Mouse (Mus musculus): ENCODE measurements around the gene Commd2. TPM values are rescaled to one million over a fixed set of nuclear protein-coding genes. Genes with fewer than 3 reads are reported as not detected.

Commd2 gene
- total and polyA plus RNA-seq, 3 experiments, result 35.3 to 65.3 (median 53.2) TPM

- no peak for TF ChIP-seq UBTF (IDR thresholded peaks at IDR 0.05; ENCODE audit: low read depth, low read length)
- TF ChIP-seq HCFC1 (IDR thresholded peaks at IDR 0.05; ENCODE audit: low read depth, low read length), result no peak
- no peak for TF ChIP-seq ZNF384 (IDR thresholded peaks at IDR 0.05; ENCODE audit: low read depth, low read length)
- TF ChIP-seq RCOR1 (conservative IDR thresholded peaks at IDR 0.05; ENCODE audit: low read depth, low read length), result no peak
- no peak for TF ChIP-seq RAD21 (IDR thresholded peaks at IDR 0.05; ENCODE audit: low read depth, low read length)
- no peak for TF ChIP-seq JUND (conservative IDR thresholded peaks at IDR 0.05; ENCODE audit: low read depth, low read length)
- TF ChIP-seq CHD1 (IDR thresholded peaks at IDR 0.05; ENCODE audit: low read depth, low read length), result no peak
- TF ChIP-seq BHLHE40 (IDR thresholded peaks at IDR 0.05; ENCODE audit: low read depth, low read length), result no peak
- TF ChIP-seq TBP (conservative IDR thresholded peaks at IDR 0.05; ENCODE audit: low read depth, low read length), result no peak
- TF ChIP-seq POLR2AphosphoS2 (IDR thresholded peaks at IDR 0.05; ENCODE audit: low read depth, low read length), result no peak
- no peak for DNase-seq (ENCODE audit: extremely low read depth)
- H3K9me3 ChIP-seq (replicated peaks; ENCODE audit: low read length), result no peaks in the 10 kb centered on the region
- H3K4me3 ChIP-seq (replicated peaks in 1 of 3; ENCODE audit: low read depth in 2 of 3, low read length in 2 of 3, poor library complexity in 1 of 3), result no peak overlapping the region
- dilution Hi-C loops (cut with MboI; ENCODE audit: extremely low pct_ligation_motif_present, extremely low pct_unique_long_range_greater_than_20kb, low sequenced_read_pairs) (no loop called here), in situ Hi-C loops (cut with MboI; ENCODE audit: low pct_ligation_motif_present, low pct_unique_long_range_greater_than_20kb, low sequenced_read_pairs) (loop anchor here (25.0 kb wide), 1 partner anchor 340 kb away; no protein-coding TSS in a partner anchor)
- H3K9ac ChIP-seq (ENCODE audit: insufficient read depth, low read depth), result no peak overlapping the region
- no peaks in the 10 kb centered on the region for H3K36me3 ChIP-seq (replicated peaks in 1 of 2; ENCODE audit: control insufficient read depth in 1 of 2, insufficient read depth in 1 of 2, low read length in 1 of 2)
- no peaks in the 10 kb centered on the region for H3K27me3 ChIP-seq (replicated peaks)
- H3K4me2 ChIP-seq (ENCODE audit: insufficient read depth, low read depth, poor library complexity, severe bottlenecking), result no peak overlapping the region
- no peaks in the 10 kb centered on the region for H3K79me2 ChIP-seq (replicated peaks; ENCODE audit: control insufficient read depth, extremely low read depth, insufficient read depth, poor library complexity, severe bottlenecking)
- H3K4me1 ChIP-seq (ENCODE audit: control insufficient read depth in 1 of 2, insufficient read depth in 2 of 2), result peaks cover 0 to 3% of the 10 kb centered on the region in 2 experiments; a peak in 1 of 4 replicates
- no peak overlapping the region for H3K27ac ChIP-seq (ENCODE audit: insufficient read depth, low read depth)
These were observed 48.9 kb downstream of the Commd2 start for GRCm38 (mm10) chr3:57602610-57603009.

- H3K4me2 ChIP-seq (ENCODE audit: insufficient read depth, low read depth, poor library complexity, severe bottlenecking), result no peak overlapping the region
- no peak overlapping the region for H3K27ac ChIP-seq (ENCODE audit: insufficient read depth, low read depth)
- H3K36me3 ChIP-seq (replicated peaks in 1 of 2; ENCODE audit: control insufficient read depth in 1 of 2, insufficient read depth in 1 of 2, low read length in 1 of 2), result no peaks in the 10 kb centered on the region
- no peak for DNase-seq (ENCODE audit: extremely low read depth)
- no peak overlapping the region for H3K9ac ChIP-seq (ENCODE audit: insufficient read depth, low read depth)
- H3K4me1 ChIP-seq (ENCODE audit: control insufficient read depth in 1 of 2, insufficient read depth in 2 of 2), result no peaks in the 10 kb centered on the region
- TF ChIP-seq MAX (IDR thresholded peaks at IDR 0.05; ENCODE audit: low read length) (no peak), KAT2A (IDR thresholded peaks at IDR 0.05; ENCODE audit: insufficient replicate concordance, low read length) (no peak), ZMIZ1 (IDR thresholded peaks at IDR 0.05; ENCODE audit: low read depth, low read length) (no peak), JUN (IDR thresholded peaks at IDR 0.05; ENCODE audit: insufficient read depth, low read depth, low read length) (no peak), CHD2 (IDR thresholded peaks at IDR 0.05; ENCODE audit: low read length) (no peak), ELF1 (IDR thresholded peaks at IDR 0.05; ENCODE audit: low read depth, low read length) (no peak), MEF2A (IDR thresholded peaks at IDR 0.05; ENCODE audit: borderline replicate concordance, low read depth, low read length) (no peak), USF2 (conservative IDR thresholded peaks at IDR 0.05; ENCODE audit: low read depth, low read length) (no peak), ZNF384 (IDR thresholded peaks at IDR 0.05; ENCODE audit: low read depth, low read length) (no peak), E2F4 (IDR thresholded peaks at IDR 0.05; ENCODE audit: insufficient replicate concordance, low read depth, low read length) (no peak), MYC (IDR thresholded peaks at IDR 0.05; ENCODE audit: low read depth, low read length) (no peak), ZKSCAN1 (IDR thresholded peaks at IDR 0.05; ENCODE audit: borderline replicate concordance, low read depth, low read length) (no peak), EP300 (IDR thresholded peaks at IDR 0.05; ENCODE audit: low read length) (no peak), POLR2AphosphoS2 (IDR thresholded peaks at IDR 0.05; ENCODE audit: low read depth, low read length) (no peak), CHD1 (IDR thresholded peaks at IDR 0.05; ENCODE audit: low read depth, low read length) (no peak), GABPA (IDR thresholded peaks at IDR 0.05; ENCODE audit: insufficient replicate concordance, low read depth, low read length) (no peak)
- H3K4me3 ChIP-seq (replicated peaks in 1 of 3; ENCODE audit: low read depth in 2 of 3, low read length in 2 of 3, poor library complexity in 1 of 3), result no peak overlapping the region
- H3K27me3 ChIP-seq (replicated peaks), result no peaks in the 10 kb centered on the region
- no peaks in the 10 kb centered on the region for H3K79me2 ChIP-seq (replicated peaks; ENCODE audit: control insufficient read depth, extremely low read depth, insufficient read depth, poor library complexity, severe bottlenecking)
- in situ Hi-C loops (cut with MboI; ENCODE audit: low pct_ligation_motif_present, low pct_unique_long_range_greater_than_20kb, low sequenced_read_pairs) (no loop called here), dilution Hi-C loops (cut with MboI; ENCODE audit: extremely low pct_ligation_motif_present, extremely low pct_unique_long_range_greater_than_20kb, low sequenced_read_pairs) (no loop called here)
- no peaks in the 10 kb centered on the region for H3K9me3 ChIP-seq (replicated peaks; ENCODE audit: low read length)
These were observed 54.9 kb downstream of the Commd2 start for GRCm38 (mm10) chr3:57596566-57596965.
